Mouse (Mus musculus) heart, postnatal 0 days (tissue): ENCODE measurements around the gene Ccdc12. TPM values are rescaled to one million over a fixed set of nuclear protein-coding genes. Genes with fewer than 3 reads are reported as not detected.

Experiments
- ATAC-seq: fragments of 200-750 bp; cut with Nextera tagmentation; 2 replicates; pipeline ENCODE4 v1.8.0; 2017; ENCODE audit warnings: low read depth, moderate number of reproducible peaks, moderate library complexity; ENCODE audit not compliant: insufficient read depth
- DNase-seq: peaks from one replicate; pipeline ENCODE4 v3.0.0-alpha.2; 2016; ENCODE audit warnings: low spot score
- H3K27ac ChIP-seq: fragments of 300-500 bp; sonication (generic); 2 replicates; pipeline ENCODE4 v1.5.1; 2014; ENCODE audit warnings: low read depth, mild to moderate bottlenecking
- H3K27me3 ChIP-seq: fragments of 300-500 bp; sonication (generic); 2 replicates; pipeline ENCODE4 v1.6.1; 2014; ENCODE audit warnings: low read length, mixed read lengths; ENCODE audit not compliant: control insufficient read depth, insufficient read depth
- H3K36me3 ChIP-seq: fragments of 300-500 bp; sonication (generic); replicated peaks from 2 replicates; pipeline ENCODE4 v1.6.1; 2014; ENCODE audit warnings: low read length, mixed read lengths; ENCODE audit not compliant: control insufficient read depth, insufficient read depth
- H3K4me1 ChIP-seq: fragments of 300-500 bp; sonication (generic); 2 replicates; pipeline ENCODE4 v1.6.1; 2014; ENCODE audit warnings: antibody characterized with exemption; ENCODE audit not compliant: control insufficient read depth, insufficient read depth
- H3K4me2 ChIP-seq: fragments of 300-500 bp; sonication (generic); 2 replicates; pipeline ENCODE4 v1.6.1; 2014; ENCODE audit warnings: low read depth, mild to moderate bottlenecking, low read length, moderate library complexity
- H3K4me3 ChIP-seq: fragments of 300-500 bp; sonication (generic); 2 replicates; pipeline ENCODE4 v1.5.1; 2014; ENCODE audit warnings: low read depth, low read length
- H3K9ac ChIP-seq: fragments of 300-500 bp; sonication (generic); replicated peaks from 2 replicates; pipeline ENCODE4 v1.6.1; 2014; ENCODE audit warnings: low read depth, low read length, mixed read lengths
- H3K9me3 ChIP-seq: fragments of 300-500 bp; sonication (generic); replicated peaks from 2 replicates; pipeline ENCODE4 v1.6.1; 2016; ENCODE audit warnings: low read length; ENCODE audit not compliant: control insufficient read depth
- CTCF ChIP-seq: IDR thresholded peaks from 2 replicates; pipeline ENCODE4 v1.5.1; 2016; ENCODE audit warnings: antibody characterized with exemption, control low read depth, low read depth
- EP300 ChIP-seq: IDR thresholded peaks from 2 replicates; pipeline ENCODE4 v1.6.1; 2016; ENCODE audit warnings: antibody characterized with exemption, low read depth
- WGBS: fragments of 180-500 bp; shearing (Covaris S2); extraction: QIAGEN DNeasy Blood & Tissue Kit; methylation state at CpG from one replicate; pipeline ENCODE4 v1.1.7; 2014; 5-methylcytosine and 5-hydroxymethylcytosine counted together
- polyA plus RNA-seq: library from polyadenylated mRNA; unstranded; fragments of >200 nt; fragmentation: Nextera tagmentation; extraction: Ambion mirVana; gene quantifications from 2 replicates; pipeline ENCODE4 v1.2.1, GENCODE M21; 2015
- total RNA-seq: library from RNA; depleted of rRNA; stranded (reverse); fragments of >200 nt; gene quantifications from 2 replicates; pipeline ENCODE4 v1.2.3, GENCODE M21; 2014; ENCODE audit warnings: low replicate concordance

The Ccdc12 gene
- total and polyA plus RNA-seq, 2 experiments from 2014 or later = 95.9 to 143 TPM

DNA sequence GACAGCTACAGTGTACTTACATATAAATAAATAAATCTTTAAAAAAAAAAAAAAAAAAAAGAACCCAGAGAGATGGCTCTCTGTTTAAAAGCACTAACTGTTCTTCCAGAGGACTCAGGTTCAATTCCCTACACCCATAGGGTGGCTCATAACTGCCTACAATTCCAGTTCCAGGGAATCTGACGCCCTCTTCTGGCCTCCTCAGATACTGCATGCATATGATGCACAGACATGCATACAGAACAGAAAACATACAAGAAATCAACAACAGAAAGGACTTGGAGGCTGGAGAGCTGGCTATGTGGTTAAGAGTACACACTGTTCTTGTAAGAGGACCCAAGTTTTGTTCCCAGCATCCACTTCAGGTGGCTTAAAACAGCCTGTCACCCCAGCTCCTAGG is 81.8 kb downstream of the Ccdc12 start:
- Histone ChIP-seq H3K27me3 (peaks cover 14% of the 10 kb centered on the region; the same call in 1 of the 2 replicates), H3K4me2 (no peak overlapping the region), H3K36me3 (no peaks in the 10 kb centered on the region; the same call in 1 of the 2 replicates), H3K9ac (no peak overlapping the region), H3K4me3 (no peak overlapping the region), H3K4me1 (peaks cover 9% of the 10 kb centered on the region), H3K9me3 (no peaks in the 10 kb centered on the region), H3K27ac (no peak overlapping the region)
- ATAC-seq = no peak
- TF ChIP-seq CTCF (peak; percentile 36; the same call in 1 of the 2 replicates), EP300 (no peak)
- no peak for DNase-seq
- 29% methylated on average over 1 of the region's 1 CpGs for WGBS

GRCm38 (mm10) chr9:110739961-110740360 is 83.7 kb downstream of the Ccdc12 start:
- no peak overlapping the region for H3K4me2 ChIP-seq
- no peak overlapping the region for H3K9ac ChIP-seq
- peaks cover 27% of the 10 kb centered on the region for H3K27me3 ChIP-seq
- WGBS = 89% methylated on average over 7 of the region's 7 CpGs
- H3K9me3 ChIP-seq = no peaks in the 10 kb centered on the region
- H3K36me3 ChIP-seq = no peaks in the 10 kb centered on the region; the same call in 1 of the 2 replicates
- no peak for ATAC-seq
- DNase-seq = no peak
- H3K4me3 ChIP-seq = no peak overlapping the region
- H3K4me1 ChIP-seq = no peaks in the 10 kb centered on the region
- H3K27ac ChIP-seq = no peak overlapping the region
- TF ChIP-seq CTCF (no peak), EP300 (no peak)

- WGBS = 12% methylated on average over 17 of the region's 17 CpGs
- Histone ChIP-seq H3K4me2 (peak within 1 kb of the TSS; percentile 98), H3K4me1 (no peaks in the 10 kb centered on the region), H3K27me3 (peaks cover 29% of the 10 kb centered on the region), H3K36me3 (no peaks in the 10 kb centered on the region; the same call in 1 of the 2 replicates), H3K9ac (peak within 1 kb of the TSS; percentile 81), H3K4me3 (peak within 1 kb of the TSS; percentile 72), H3K27ac (peak within 1 kb of the TSS; percentile 73), H3K9me3 (no peaks in the 10 kb centered on the region)
- DNase-seq (no peak), ATAC-seq (no peak)
- no peak for TF ChIP-seq CTCF
- no peak for TF ChIP-seq EP300
Measured at GRCm38 (mm10) chr9:110741711-110742294, 85.5 kb downstream of the Ccdc12 start, which contains the start of gene Myl3. Gene Myl3, plus strand, starts transcription at chr9:110741861.

DNA sequence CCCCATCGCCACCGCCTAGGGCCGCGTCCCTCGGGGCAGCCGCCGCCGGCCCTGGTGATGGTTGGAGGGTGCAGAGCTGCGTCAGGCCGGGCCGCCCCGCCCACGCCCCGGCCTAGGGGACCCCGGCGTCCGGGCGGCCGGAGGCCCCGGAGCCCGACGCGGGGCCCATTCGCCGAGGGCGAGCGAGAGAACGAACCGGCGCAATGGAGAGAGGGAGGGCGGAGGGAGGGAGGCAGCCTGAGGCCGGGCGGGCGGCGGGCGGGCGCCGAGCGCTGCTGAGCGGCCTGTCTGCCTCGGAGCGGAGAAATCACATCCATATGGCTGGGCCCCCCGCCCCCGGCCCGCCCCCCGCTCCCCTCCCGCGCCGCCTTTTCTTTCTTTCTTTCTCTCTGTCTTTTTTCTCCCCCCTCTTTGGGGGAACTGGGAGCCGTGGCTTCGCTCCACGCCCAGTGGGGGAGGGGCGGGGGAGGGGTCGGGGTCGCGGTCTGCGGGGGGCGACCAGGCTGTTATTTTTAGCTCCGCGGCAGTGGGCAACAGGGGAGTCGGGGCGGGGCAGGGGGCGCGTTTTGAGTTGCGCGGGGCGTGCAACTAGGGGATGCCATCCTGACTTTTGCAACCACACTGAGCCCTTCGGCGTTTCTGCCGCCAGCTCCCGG is 86.1 kb downstream of the Ccdc12 start:
- peak overlapping the region; percentile 73 for H3K27ac ChIP-seq
- H3K27me3 ChIP-seq = peaks cover 29% of the 10 kb centered on the region
- under 1% methylated on average over 48 of the region's 71 CpGs for WGBS
- H3K4me2 ChIP-seq = peak overlapping the region; percentile 98
- peak overlapping the region; percentile 72 for H3K4me3 ChIP-seq
- DNase-seq (no peak), ATAC-seq (peak; percentile 50)
- TF ChIP-seq EP300 (no peak), CTCF (no peak)
- H3K9me3 ChIP-seq = no peaks in the 10 kb centered on the region
- no peaks in the 10 kb centered on the region; the same call in 1 of the 2 replicates for H3K36me3 ChIP-seq
- H3K4me1 ChIP-seq = no peaks in the 10 kb centered on the region
- peak overlapping the region; percentile 81 for H3K9ac ChIP-seq

DNA sequence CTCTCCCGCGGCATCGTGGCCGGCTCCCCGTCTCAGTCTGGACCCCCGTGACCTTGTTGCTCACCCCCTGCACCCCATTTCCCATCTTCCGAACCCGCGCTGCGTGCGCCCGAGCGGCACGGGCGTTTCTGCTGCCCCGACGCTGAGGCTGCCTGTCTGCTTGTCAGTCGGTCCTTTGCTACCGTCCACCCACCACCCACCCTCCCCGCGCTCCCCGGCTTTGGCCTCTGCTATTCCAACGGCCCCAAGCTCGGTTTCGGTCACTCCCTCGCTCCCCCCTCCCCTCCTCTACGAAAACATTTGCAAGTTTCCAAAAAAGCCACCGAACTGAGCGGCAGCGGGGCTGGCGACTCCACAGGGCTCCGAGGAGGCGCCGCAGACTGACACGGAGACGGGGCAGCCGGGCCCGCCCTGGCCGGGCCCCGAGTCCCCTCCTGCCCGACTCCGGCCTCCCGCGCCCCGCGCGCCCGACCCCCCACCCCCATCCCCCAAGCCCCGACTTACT is 86.7 kb downstream of the Ccdc12 start:
- peak; percentile 27; the same call in 1 of the 2 replicates for ATAC-seq
- under 1% methylated on average over 46 of the region's 49 CpGs for WGBS

More for the DNA sequence above, 86.7 kb downstream of the Ccdc12 start:
- Histone ChIP-seq H3K4me1 (no peaks in the 10 kb centered on the region), H3K27me3 (peaks cover 29% of the 10 kb centered on the region), H3K36me3 (no peaks in the 10 kb centered on the region; the same call in 1 of the 2 replicates), H3K9ac (peak overlapping the region; percentile 81), H3K27ac (peak overlapping the region; percentile 73), H3K4me2 (peak overlapping the region; percentile 98), H3K9me3 (no peaks in the 10 kb centered on the region), H3K4me3 (peak overlapping the region; percentile 72)
- no peak for DNase-seq
- no peak for TF ChIP-seq CTCF
- TF ChIP-seq EP300 = no peak
